Mouse (Mus musculus): ENCODE data around the gene Apon. TPM values are rescaled to one million over a fixed set of nuclear protein-coding genes. Genes with fewer than 3 reads are reported as not detected.

Apon gene
- polyA plus RNA-seq (2012; rRNA removed) (0.58 and 0.72 TPM in 2 replicates), polyA plus RNA-seq (2014; fragmentation: Nextera tagmentation; extraction: Ambion mirVana) (0.30 and 0.57 TPM in 2 replicates)

GRCm38 (mm10) chr10:128253677-128254255 lies at the start of gene Apon:
Gene Apon, plus strand, starts transcription at chr10:128254096.
- no peak for TF ChIP-seq POLR2A (IDR thresholded peaks at IDR 0.05; ENCODE audit: borderline replicate concordance, extremely low read depth, insufficient read depth, insufficient read length)
- no peak within 1 kb of the TSS for H3K9ac ChIP-seq (ENCODE audit: low read depth, low read length, severe bottlenecking)
- DNase-seq (ENCODE audit: low spot score) = no peak
- no peaks in the 10 kb centered on the region for H3K27me3 ChIP-seq (ENCODE audit: control insufficient read depth, insufficient read depth, low read length)
- no peak within 1 kb of the TSS for H3K27ac ChIP-seq (replicated peaks; ENCODE audit: low read depth, low read length)
- WGBS = 80% methylated on average over 4 of the region's 4 CpGs
- no peaks in the 10 kb centered on the region for H3K9me3 ChIP-seq (ENCODE audit: control insufficient read depth, low read length)
- H3K4me3 ChIP-seq (replicated peaks; ENCODE audit: low read length) = no peak within 1 kb of the TSS
- no peak for ATAC-seq (ENCODE audit: low FRiP score, low read depth)
- H3K4me1 ChIP-seq (ENCODE audit: control insufficient read depth, insufficient read depth, low read length) = no peaks in the 10 kb centered on the region
- peaks cover 40% of the 10 kb centered on the region for H3K36me3 ChIP-seq (ENCODE audit: control insufficient read depth, insufficient read depth, low read length)
- H3K4me2 ChIP-seq (replicated peaks; ENCODE audit: low read depth, low read length, severe bottlenecking) = no peak within 1 kb of the TSS

- peaks cover 5% of the 10 kb centered on the region; the same call in 1 of the 2 replicates for H3K36me3 ChIP-seq (ENCODE audit: control insufficient read depth, insufficient read depth, low read length)
- DNase-seq (ENCODE audit: low spot score) (no peak), ATAC-seq (ENCODE audit: low FRiP score, low read depth) (no peak)
- H3K9ac ChIP-seq (ENCODE audit: low read depth, low read length, severe bottlenecking) = no peak overlapping the region
- H3K4me1 ChIP-seq (ENCODE audit: control insufficient read depth, insufficient read depth, low read length) = no peaks in the 10 kb centered on the region
- H3K4me3 ChIP-seq (replicated peaks; ENCODE audit: low read length) = no peak overlapping the region
- no peak overlapping the region for H3K27ac ChIP-seq (replicated peaks; ENCODE audit: low read depth, low read length)
- TF ChIP-seq POLR2A (IDR thresholded peaks at IDR 0.05; ENCODE audit: borderline replicate concordance, extremely low read depth, insufficient read depth, insufficient read length) = no peak
- no peak overlapping the region for H3K4me2 ChIP-seq (replicated peaks; ENCODE audit: low read depth, low read length, severe bottlenecking)
- no peaks in the 10 kb centered on the region for H3K9me3 ChIP-seq (ENCODE audit: control insufficient read depth, low read length)
- WGBS = 89% methylated on average over 15 of the region's 15 CpGs
- no peaks in the 10 kb centered on the region for H3K27me3 ChIP-seq (ENCODE audit: control insufficient read depth, insufficient read depth, low read length)
Measured at GRCm38 (mm10) chr10:128204941-128205340, 49.0 kb upstream of the Apon start.

- no peak for ATAC-seq (ENCODE audit: low FRiP score, low read depth)
- Histone ChIP-seq H3K4me3 (replicated peaks; ENCODE audit: low read length) (no peak overlapping the region), H3K9me3 (ENCODE audit: control insufficient read depth, low read length) (no peaks in the 10 kb centered on the region), H3K4me1 (ENCODE audit: control insufficient read depth, insufficient read depth, low read length) (peaks cover 5% of the 10 kb centered on the region), H3K9ac (ENCODE audit: low read depth, low read length, severe bottlenecking) (no peak overlapping the region), H3K36me3 (ENCODE audit: control insufficient read depth, insufficient read depth, low read length) (peaks cover 5% of the 10 kb centered on the region; the same call in 1 of the 2 replicates), H3K27ac (replicated peaks; ENCODE audit: low read depth, low read length) (no peak overlapping the region), H3K27me3 (ENCODE audit: control insufficient read depth, insufficient read depth, low read length) (no peaks in the 10 kb centered on the region), H3K4me2 (replicated peaks; ENCODE audit: low read depth, low read length, severe bottlenecking) (no peak overlapping the region)
- DNase-seq (ENCODE audit: low spot score) = no peak
- no peak for TF ChIP-seq POLR2A (IDR thresholded peaks at IDR 0.05; ENCODE audit: borderline replicate concordance, extremely low read depth, insufficient read depth, insufficient read length)
- 89% methylated on average over 10 of the region's 10 CpGs for WGBS
Measured at GRCm38 (mm10) chr10:128208326-128208725, 45.6 kb upstream of the Apon start.

- H3K4me2 ChIP-seq (replicated peaks; ENCODE audit: low read depth, low read length, severe bottlenecking) = no peak overlapping the region
- H3K9me3 ChIP-seq (ENCODE audit: control insufficient read depth, low read length) = no peaks in the 10 kb centered on the region
- H3K27ac ChIP-seq (replicated peaks; ENCODE audit: low read depth, low read length) = no peak overlapping the region
- ATAC-seq (ENCODE audit: low FRiP score, low read depth) (no peak), DNase-seq (ENCODE audit: low spot score) (no peak)
- no peaks in the 10 kb centered on the region for H3K27me3 ChIP-seq (ENCODE audit: control insufficient read depth, insufficient read depth, low read length)
- no peak overlapping the region for H3K4me3 ChIP-seq (replicated peaks; ENCODE audit: low read length)
- peaks cover 5% of the 10 kb centered on the region for H3K4me1 ChIP-seq (ENCODE audit: control insufficient read depth, insufficient read depth, low read length)
- WGBS = 90% methylated on average over 11 of the region's 11 CpGs
- H3K9ac ChIP-seq (ENCODE audit: low read depth, low read length, severe bottlenecking) = no peak overlapping the region
- no peak for TF ChIP-seq POLR2A (IDR thresholded peaks at IDR 0.05; ENCODE audit: borderline replicate concordance, extremely low read depth, insufficient read depth, insufficient read length)
- peaks cover 5% of the 10 kb centered on the region; the same call in 1 of the 2 replicates for H3K36me3 ChIP-seq (ENCODE audit: control insufficient read depth, insufficient read depth, low read length)
Measured at GRCm38 (mm10) chr10:128209311-128210009, 44.4 kb upstream of the Apon start.

- ATAC-seq (ENCODE audit: low FRiP score, low read depth) (no peak), DNase-seq (ENCODE audit: low spot score) (no peak)
- H3K4me2 ChIP-seq (replicated peaks; ENCODE audit: low read depth, low read length, severe bottlenecking) = no peak overlapping the region
- peaks cover 5% of the 10 kb centered on the region; the same call in 1 of the 2 replicates for H3K36me3 ChIP-seq (ENCODE audit: control insufficient read depth, insufficient read depth, low read length)
- 81% methylated on average over 2 of the region's 2 CpGs for WGBS
- H3K9me3 ChIP-seq (ENCODE audit: control insufficient read depth, low read length) = no peaks in the 10 kb centered on the region
- no peaks in the 10 kb centered on the region for H3K27me3 ChIP-seq (ENCODE audit: control insufficient read depth, insufficient read depth, low read length)
- H3K27ac ChIP-seq (replicated peaks; ENCODE audit: low read depth, low read length) = no peak overlapping the region
- H3K4me3 ChIP-seq (replicated peaks; ENCODE audit: low read length) = no peak overlapping the region
- no peak for TF ChIP-seq POLR2A (IDR thresholded peaks at IDR 0.05; ENCODE audit: borderline replicate concordance, extremely low read depth, insufficient read depth, insufficient read length)
- H3K9ac ChIP-seq (ENCODE audit: low read depth, low read length, severe bottlenecking) = no peak overlapping the region
- peaks cover 5% of the 10 kb centered on the region for H3K4me1 ChIP-seq (ENCODE audit: control insufficient read depth, insufficient read depth, low read length)
Measured at GRCm38 (mm10) chr10:128210131-128210530, 43.8 kb upstream of the Apon start.
